In the genomic region with DNA sequence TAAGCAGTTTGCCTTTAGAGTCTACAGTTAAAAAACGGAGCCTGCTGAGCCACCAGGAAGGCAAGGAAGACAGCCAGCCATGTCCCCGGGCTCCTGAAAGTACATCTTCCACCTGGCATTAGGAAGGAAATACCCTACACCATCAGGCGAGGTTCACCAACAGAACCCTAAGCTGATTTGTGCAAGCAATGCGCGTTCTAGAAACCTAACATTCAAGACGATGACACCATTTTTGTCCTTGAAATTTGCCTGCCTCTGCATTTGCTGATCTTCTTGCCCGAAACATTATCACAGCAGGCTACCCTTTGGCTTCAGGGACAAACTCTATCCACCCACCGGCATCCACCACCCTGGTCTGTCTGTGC, we compare ENCODE assay signal across 9 mouse cellular contexts. TPM values are rescaled to one million over a fixed set of nuclear protein-coding genes. Genes with fewer than 3 reads are reported as not detected.
A peak's percentile ranks its signal among the peaks of the same experiment; 100 is the strongest.
DNase-seq lines count a peak whose midpoint lies in the region; ATAC-seq and TF ChIP-seq lines count a peak whose summit lies in the region.
"Had no signal": no experiment of that assay in that cellular context is flagged by ENCODE, and none has a peak within 500 bp of the region (broad histone marks: within the 10 kb centered on the region; RNA-seq: fewer than 3 reads in every experiment).

No protein-coding gene starts in this region.

- WGBS in hindbrain, embryonic 15.5 days = 69% methylated on average over 8 of the region's 8 CpGs
- 48% methylated on average over 8 of the region's 8 CpGs for WGBS in olfactory bulb, adult 2 months

- H3K4me2 ChIP-seq in hindbrain, embryonic 15.5 days = peak overlapping the region; percentile 72

- peaks cover 72% of the 10 kb centered on the region for H3K4me1 ChIP-seq in erythroblast, embryonic 14.5 days (ENCODE audit: control insufficient read depth)
- peaks cover 64% of the 10 kb centered on the region for H3K4me1 ChIP-seq in megakaryocyte, embryonic 14.5 days
- H3K4me1 ChIP-seq in hindbrain, embryonic 15.5 days (replicated peaks) = peaks cover 60% of the 10 kb centered on the region
- H3K4me1 ChIP-seq in olfactory bulb, adult 2 months (ENCODE audit: control insufficient read depth, insufficient read depth, low read length) = peaks cover 20% of the 10 kb centered on the region

- peak overlapping the region; percentile 97 for H3K27ac ChIP-seq in hindbrain, embryonic 15.5 days (replicated peaks)
- peak overlapping the region; percentile 19; the same call in 1 of the 2 replicates for H3K27ac ChIP-seq in olfactory bulb, adult 2 months (ENCODE audit: insufficient read depth, low read depth, low read length)

- H3K27me3 ChIP-seq in erythroblast, embryonic 14.5 days (ENCODE audit: control insufficient read depth) = no peaks in the 10 kb centered on the region
- H3K27me3 ChIP-seq in megakaryocyte, embryonic 14.5 days (replicated peaks) = peaks cover 3% of the 10 kb centered on the region
- H3K27me3 ChIP-seq in hindbrain, embryonic 15.5 days = no peaks in the 10 kb centered on the region

- DNase-seq in frontal cortex, postnatal 10 days (ENCODE audit: low spot score in 2 of 2) = no peak
- DNase-seq in spleen, postnatal 4 days (ENCODE audit: low spot score in 2 of 2) = no peak
- DNase-seq: cerebellum, adult 11 months had no signal

- TF ChIP-seq CTCF in olfactory bulb, adult 2 months (IDR thresholded peaks at IDR 0.05; ENCODE audit: insufficient read depth, low read depth, low read length) = no peak

- no peak for TF ChIP-seq POLR2A in olfactory bulb, adult 2 months (IDR thresholded peaks at IDR 0.05; ENCODE audit: insufficient read depth, low read depth, low read length)

- peak overlapping the region; percentile 88 for H3K4me3 ChIP-seq in erythroblast, embryonic 14.5 days (replicated peaks)
- peak overlapping the region; percentile 99 for H3K4me3 ChIP-seq in megakaryocyte, embryonic 14.5 days (replicated peaks)
- H3K4me3 ChIP-seq in hindbrain, embryonic 15.5 days = no peak overlapping the region
- no peak overlapping the region for H3K4me3 ChIP-seq in olfactory bulb, adult 2 months (ENCODE audit: insufficient read depth, low read depth, low read length)

- no peaks in the 10 kb centered on the region for H3K9me3 ChIP-seq in erythroblast, embryonic 14.5 days (ENCODE audit: control insufficient read depth, low read length)
- H3K9me3 ChIP-seq in megakaryocyte, embryonic 14.5 days = no peaks in the 10 kb centered on the region; the same call in 1 of the 2 replicates
- H3K9me3 ChIP-seq in hindbrain, embryonic 15.5 days = no peaks in the 10 kb centered on the region

- no peak overlapping the region for H3K9ac ChIP-seq in hindbrain, embryonic 15.5 days

- H3K36me3 ChIP-seq in erythroblast, embryonic 14.5 days (ENCODE audit: control insufficient read depth) = peaks cover 22% of the 10 kb centered on the region
- H3K36me3 ChIP-seq in megakaryocyte, embryonic 14.5 days (replicated peaks; ENCODE audit: low read length) = peaks cover 25% of the 10 kb centered on the region
- H3K36me3 ChIP-seq in hindbrain, embryonic 15.5 days = peaks cover 5% of the 10 kb centered on the region

- ATAC-seq in erythroblast, adult 5-6 weeks (replicated peaks; ENCODE audit: low FRiP score, poor library complexity, severe bottlenecking) = no peak
- ATAC-seq in megakaryocyte, adult 5-6 weeks (ENCODE audit: poor library complexity, severe bottlenecking) = no peak
- no peak for ATAC-seq in hindbrain, embryonic 15.5 days (ENCODE audit: low FRiP score, low read depth)

RNA-seq across cellular contexts. Expression of a gene that starts 1.9 kb away (rescaled TPM):
- 1.6 and 2.0 TPM in 2 replicates for polyA plus RNA-seq in erythroblast, embryonic 14.5 days (2012)
- total RNA-seq in erythroblast, adult 5-6 weeks (2015; ENCODE audit: low replicate concordance) = 0.84 and 8.1 TPM in 2 replicates
- total RNA-seq in erythroblast, adult 5-6 weeks (2017; ENCODE audit: low replicate concordance) = 1.1 and 1.7 TPM in 2 replicates
- 9.8 and 12.4 TPM in 2 replicates for polyA plus RNA-seq in megakaryocyte, embryonic 14.5 days (2012; ENCODE audit: insufficient read depth, low replicate concordance)
- total RNA-seq in megakaryocyte, adult 5-6 weeks (2015) = 7.5 and 7.8 TPM in 2 replicates
- 7.2 and 7.9 TPM in 2 replicates for total RNA-seq in megakaryocyte, adult 5-6 weeks (2017)
- 14.2 and 14.9 TPM in 2 replicates for polyA plus RNA-seq in hindbrain, embryonic 15.5 days (2015; fragmentation: Nextera tagmentation; extraction: Ambion mirVana)
- not detected in 2 replicates for polyA plus RNA-seq in olfactory bulb, adult 2 months (2012; ENCODE audit: insufficient read depth, insufficient read length, low replicate concordance, missing spikeins)

RNA-seq across cellular contexts. Expression of a gene that starts 24.4 kb away (rescaled TPM):
- polyA plus RNA-seq in erythroblast, embryonic 14.5 days (2012) = 0.25 and 0.43 TPM in 2 replicates
- total RNA-seq in erythroblast, adult 5-6 weeks (2015; ENCODE audit: low replicate concordance) = 4.4 and 8.8 TPM in 2 replicates
- total RNA-seq in erythroblast, adult 5-6 weeks (2017; ENCODE audit: low replicate concordance) = 3.8 and 8.8 TPM in 2 replicates
- 53.7 and 98.5 TPM in 2 replicates for polyA plus RNA-seq in megakaryocyte, embryonic 14.5 days (2012; ENCODE audit: insufficient read depth, low replicate concordance)
- total RNA-seq in megakaryocyte, adult 5-6 weeks (2015) = 15.0 and 29.5 TPM in 2 replicates
- 9.3 and 12.2 TPM in 2 replicates for total RNA-seq in megakaryocyte, adult 5-6 weeks (2017)
- 12.0 and 15.8 TPM in 2 replicates for polyA plus RNA-seq in hindbrain, embryonic 15.5 days (2015; fragmentation: Nextera tagmentation; extraction: Ambion mirVana)
- polyA plus RNA-seq in olfactory bulb, adult 2 months (2012; ENCODE audit: insufficient read depth, insufficient read length, low replicate concordance, missing spikeins) = not detected in 2 replicates

Comparison
In these comparisons a context has a peak if more than half of its experiments do, and no peak if none do; other contexts are left out.
1. H3K4me3 ChIP-seq: peak in erythroblast, embryonic 14.5 days (single experiment) and megakaryocyte, embryonic 14.5 days (single experiment); none in hindbrain, embryonic 15.5 days (single experiment) and olfactory bulb, adult 2 months (single experiment).